Mouse (Mus musculus): ENCODE data around the gene Apmap. TPM values are rescaled to one million over a fixed set of nuclear protein-coding genes. Genes with fewer than 3 reads are reported as not detected.
"Not testable (repeated sequence)": the region's sequence is repeated elsewhere in the genome, so short reads cannot be mapped to it uniquely, and the experiment has no call there.

The Apmap gene
- polyA plus RNA-seq, 1 experiment from 2014 or later, result 26.2 TPM

DNA sequence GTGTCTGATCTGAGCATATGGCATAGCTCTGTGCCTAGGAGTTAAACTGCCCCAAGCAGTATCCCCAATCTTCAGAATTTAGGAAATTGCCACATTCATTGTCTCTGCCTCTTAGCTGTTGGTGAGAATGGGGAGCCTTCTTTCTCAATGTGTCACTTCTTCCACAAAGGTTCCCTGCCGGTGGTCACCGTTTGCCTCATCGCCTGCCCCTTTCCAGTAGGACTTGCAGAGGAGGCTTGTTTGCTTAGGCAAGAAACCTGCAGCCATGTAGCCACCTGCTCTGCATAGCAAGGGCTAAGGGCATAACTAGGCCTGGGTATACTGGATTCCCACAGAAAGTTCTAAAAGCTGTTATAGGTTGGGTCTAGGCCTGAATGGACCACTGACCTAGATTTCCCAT lies 35.9 kb downstream of the Apmap start:
- DNase-seq (no peak), ATAC-seq (ENCODE audit: low read depth) (no peak)
- Histone ChIP-seq H3K4me3 (replicated peaks) (no peak overlapping the region), H3K27ac (no peak overlapping the region; the same call in 1 of the 2 replicates), H3K36me3 (0 out of 2 replicates have a peak, but pooled peaks cover 5% of the 10 kb centered on the region), H3K4me1 (replicated peaks) (peaks cover 25% of the 10 kb centered on the region), H3K27me3 (no peaks in the 10 kb centered on the region), H3K9me3 (replicated peaks) (no peaks in the 10 kb centered on the region), H3K9ac (no peak overlapping the region), H3K4me2 (no peak overlapping the region)
- 74% methylated on average over 3 of the region's 3 CpGs for WGBS (ENCODE audit: insufficient replicate concordance)

DNA sequence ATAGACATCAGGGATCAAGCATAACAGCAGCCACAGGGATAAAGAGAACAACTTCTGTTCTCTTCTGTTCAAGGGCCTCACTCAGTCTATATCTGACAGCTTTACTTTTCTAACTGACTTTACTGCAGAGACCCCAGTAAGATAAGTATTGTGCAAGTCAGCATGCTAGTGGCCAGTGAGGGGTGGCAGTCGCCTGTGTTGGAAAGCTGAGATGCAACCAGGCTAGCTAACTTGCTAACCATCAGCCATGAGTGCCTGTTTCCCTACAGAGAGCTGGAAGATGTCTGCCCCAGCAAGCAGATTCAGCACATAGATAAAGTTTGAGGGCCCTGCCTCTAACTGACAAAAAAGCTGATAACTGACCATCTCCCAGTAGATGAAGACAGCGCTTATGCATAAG lies 37.6 kb downstream of the Apmap start:
- Histone ChIP-seq H3K9me3 (replicated peaks) (no peaks in the 10 kb centered on the region), H3K4me2 (0 out of 2 replicates have a peak overlapping the region, but pooled peaks have one; percentile 21), H3K27me3 (no peaks in the 10 kb centered on the region), H3K4me1 (replicated peaks) (peaks cover 32% of the 10 kb centered on the region), H3K27ac (no peak overlapping the region), H3K9ac (no peak overlapping the region), H3K4me3 (replicated peaks) (no peak overlapping the region), H3K36me3 (no peaks in the 10 kb centered on the region)
- ATAC-seq (ENCODE audit: low read depth), result 0 out of 2 replicates have a peak, but pooled peaks have one; percentile 11
- WGBS (ENCODE audit: insufficient replicate concordance), result 30% methylated on average over 2 of the region's 2 CpGs
- DNase-seq, result no peak

DNA sequence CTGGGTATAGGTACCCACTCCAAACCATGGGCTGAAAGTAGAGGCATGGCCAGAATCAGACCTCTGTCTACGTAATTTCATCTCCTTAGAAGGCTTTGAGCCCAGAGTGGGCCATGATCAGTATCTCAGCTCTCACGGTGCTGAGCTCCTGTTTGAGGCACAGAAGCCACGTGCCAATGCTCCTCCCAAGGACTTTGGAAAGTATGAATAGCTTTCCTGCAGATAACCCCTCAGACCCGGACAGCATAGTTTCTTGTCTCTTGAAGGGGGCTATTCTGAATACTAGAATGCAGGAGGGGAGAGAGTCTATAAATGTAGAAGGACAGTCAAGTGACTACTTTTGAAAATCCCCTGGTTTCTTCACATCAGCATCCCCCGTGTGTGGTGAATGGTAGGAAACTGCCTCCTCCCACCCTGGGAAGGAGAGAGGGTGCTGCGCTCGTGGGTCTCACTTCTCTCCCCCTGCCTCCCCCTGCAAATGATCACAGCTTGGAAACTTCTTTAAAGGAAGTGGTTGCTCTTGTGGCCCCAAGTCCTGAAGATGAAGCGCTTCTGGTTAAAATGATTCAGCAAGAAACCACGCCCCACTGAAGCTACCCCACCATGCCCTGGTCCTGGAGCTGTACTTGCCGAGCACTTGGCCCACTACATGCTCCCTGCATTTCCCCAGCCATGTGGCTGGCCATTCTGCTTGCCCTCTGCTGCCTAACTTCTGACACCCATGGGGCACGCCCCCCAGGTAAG lies 38.3 kb downstream of the Apmap start, which contains the start of gene Cst7:
TSS of gene Cst7 (plus strand) at position 569 of the 744 bp plus-strand sequence.
- no peak within 1 kb of the TSS for H3K27ac ChIP-seq
- H3K36me3 ChIP-seq, result no peaks in the 10 kb centered on the region
- peaks cover 32% of the 10 kb centered on the region for H3K4me1 ChIP-seq (replicated peaks)
- H3K4me2 ChIP-seq, result peak within 1 kb of the TSS; percentile 21; the same call in 1 of the 2 replicates
- ATAC-seq (ENCODE audit: low read depth) (peak; percentile 52), DNase-seq (no peak)
- no peaks in the 10 kb centered on the region for H3K9me3 ChIP-seq (replicated peaks)
- 14% methylated on average over 11 of the region's 11 CpGs for WGBS (ENCODE audit: insufficient replicate concordance)
- H3K4me3 ChIP-seq (replicated peaks), result no peak within 1 kb of the TSS
- no peaks in the 10 kb centered on the region for H3K27me3 ChIP-seq
- no peak within 1 kb of the TSS for H3K9ac ChIP-seq

GRCm38 (mm10) chr2:150567051-150567450 lies 41.3 kb downstream of the Apmap start:
- ATAC-seq (ENCODE audit: low read depth) (no peak), DNase-seq (no peak)
- H3K4me3 ChIP-seq (replicated peaks), result no peak overlapping the region
- no peak overlapping the region for H3K27ac ChIP-seq
- no peaks in the 10 kb centered on the region for H3K27me3 ChIP-seq
- H3K4me1 ChIP-seq (replicated peaks), result peaks cover 32% of the 10 kb centered on the region
- WGBS (ENCODE audit: insufficient replicate concordance), result 19% methylated on average over 2 of the region's 2 CpGs
- H3K9me3 ChIP-seq (replicated peaks), result no peaks in the 10 kb centered on the region
- no peaks in the 10 kb centered on the region for H3K36me3 ChIP-seq
- no peak overlapping the region for H3K9ac ChIP-seq
- H3K4me2 ChIP-seq, result no peak overlapping the region

DNA sequence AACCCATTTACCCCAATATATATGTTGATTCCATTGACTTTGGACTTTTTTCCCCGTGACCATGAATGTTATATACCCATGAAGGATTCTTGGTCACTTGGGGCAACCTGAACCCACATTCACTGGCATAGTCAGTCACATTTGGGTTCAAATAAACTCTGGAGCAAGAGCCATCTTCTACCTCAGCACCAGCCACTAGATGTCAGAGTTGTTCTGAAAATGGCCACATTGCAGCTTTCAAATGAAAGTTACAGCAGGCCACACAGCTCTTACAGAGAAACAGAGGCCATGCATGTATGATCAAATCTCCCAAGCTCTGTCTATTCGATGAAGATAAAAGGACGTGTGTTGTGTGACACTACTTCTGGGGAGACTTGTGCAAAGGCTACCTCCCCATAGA lies 49.8 kb downstream of the Apmap start:
- no peaks in the 10 kb centered on the region for H3K36me3 ChIP-seq
- no peaks in the 10 kb centered on the region for H3K9me3 ChIP-seq (replicated peaks)
- ATAC-seq (ENCODE audit: low read depth), result no peak
- H3K4me2 ChIP-seq, result no peak overlapping the region
- H3K4me1 ChIP-seq (replicated peaks), result no peaks in the 10 kb centered on the region
- no peaks in the 10 kb centered on the region for H3K27me3 ChIP-seq
- H3K4me3 ChIP-seq (replicated peaks), result no peak overlapping the region
- no peak overlapping the region for H3K27ac ChIP-seq
- 33% methylated on average over 3 of the region's 3 CpGs for WGBS (ENCODE audit: insufficient replicate concordance)
- DNase-seq, result no peak
- no peak overlapping the region for H3K9ac ChIP-seq

DNA sequence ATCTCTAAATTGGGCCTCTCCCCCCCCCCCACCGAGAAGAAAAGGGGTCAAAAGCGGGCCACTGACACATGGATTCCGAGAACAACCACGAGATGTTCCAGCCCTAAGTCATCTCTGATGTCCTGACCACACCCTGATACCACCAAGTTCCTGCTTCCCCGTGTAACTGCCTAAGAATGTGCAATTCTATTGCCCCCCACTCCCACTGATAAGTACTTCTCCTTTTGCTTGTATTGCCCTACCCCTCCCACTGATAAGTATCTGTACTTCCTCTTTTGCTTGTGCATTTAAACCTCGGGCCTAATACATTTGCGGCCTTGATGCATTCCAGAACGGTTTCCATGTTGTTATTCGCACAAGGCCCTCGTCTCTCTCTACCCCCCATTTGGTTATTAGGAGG lies 58.8 kb downstream of the Apmap start:
- not testable (repeated sequence) for H3K4me3 ChIP-seq (replicated peaks); H3K36me3 ChIP-seq; H3K9ac ChIP-seq; H3K4me2 ChIP-seq; ATAC-seq (ENCODE audit: low read depth); H3K9me3 ChIP-seq (replicated peaks); H3K27ac ChIP-seq; H3K27me3 ChIP-seq; H3K4me1 ChIP-seq (replicated peaks); DNase-seq
- 47% methylated on average over 10 of the region's 10 CpGs for whole genome bisulfite sequencing (ENCODE audit: insufficient replicate concordance)

Other genes starting within 250 kb of the Apmap start
- gene 3300002I08Rik, start 245.8 kb downstream of the Apmap start, polyA plus RNA-seq (2015; fragmentation: Nextera tagmentation; extraction: Ambion mirVana), result 0.98 and 1.3 TPM in 2 replicates
- 0.98 and 1.5 TPM in 2 replicates for gene Zfp442, start 157.1 kb downstream of the Apmap start, polyA plus RNA-seq (2015; fragmentation: Nextera tagmentation; extraction: Ambion mirVana)
- gene Zfp345, start 123.5 kb downstream of the Apmap start, polyA plus RNA-seq (2015; fragmentation: Nextera tagmentation; extraction: Ambion mirVana), result 0.05 and 0.16 TPM in 2 replicates
- 6.1 and 6.2 TPM in 2 replicates for gene Cst7, start 38.2 kb downstream of the Apmap start, polyA plus RNA-seq (2015; fragmentation: Nextera tagmentation; extraction: Ambion mirVana)
- 28.7 and 44.7 TPM in 2 replicates for gene Acss1, start 59.9 kb upstream of the Apmap start, polyA plus RNA-seq (2015; fragmentation: Nextera tagmentation; extraction: Ambion mirVana)
- not detected in 2 replicates for gene Vsx1, start 80.8 kb upstream of the Apmap start, polyA plus RNA-seq (2015; fragmentation: Nextera tagmentation; extraction: Ambion mirVana)
- gene Entpd6, start 140.5 kb upstream of the Apmap start, polyA plus RNA-seq (2015; fragmentation: Nextera tagmentation; extraction: Ambion mirVana), result 16.5 and 17.2 TPM in 2 replicates
- gene Pygb, start 178.2 kb upstream of the Apmap start, polyA plus RNA-seq (2015; fragmentation: Nextera tagmentation; extraction: Ambion mirVana), result 22.9 and 29.4 TPM in 2 replicates

Measured in liver, embryonic 13.5 days (tissue).